Mouse (Mus musculus): ENCODE results near the gene Alpl. TPM values are rescaled to one million over a fixed set of nuclear protein-coding genes. Genes with fewer than 3 reads are reported as not detected.

Alpl gene
- polyA plus RNA-seq, 1 experiment, result 8.2 TPM

- H3K36me3 ChIP-seq (ENCODE audit: control insufficient read depth, insufficient read depth, low read length), result no peaks in the 10 kb centered on the region
- TF ChIP-seq POLR2A (IDR thresholded peaks at IDR 0.05; ENCODE audit: control insufficient read depth, low read depth, low read length) (no peak), CTCF (IDR thresholded peaks at IDR 0.05; ENCODE audit: control insufficient read depth, insufficient read depth, insufficient replicate concordance, low read depth, low read length) (no peak)
- no peak overlapping the region for H3K4me3 ChIP-seq (ENCODE audit: control insufficient read depth, low read depth, low read length)
- H3K4me1 ChIP-seq (ENCODE audit: control insufficient read depth, insufficient read depth, low read length), result peaks cover 7% of the 10 kb centered on the region
- H3K27me3 ChIP-seq (ENCODE audit: control insufficient read depth, insufficient read depth, low read length), result no peaks in the 10 kb centered on the region
- H3K27ac ChIP-seq (ENCODE audit: control insufficient read depth, insufficient read depth, low read depth, low read length), result no peak overlapping the region
Measured at GRCm38 (mm10) chr4:137800324-137800723, 4.1 kb upstream of the Alpl start.

GRCm38 (mm10) chr4:137797038-137797437 is 854 bp upstream of the Alpl start:
- H3K4me1 ChIP-seq (ENCODE audit: control insufficient read depth, insufficient read depth, low read length), result peaks cover 7% of the 10 kb centered on the region
- H3K4me3 ChIP-seq (ENCODE audit: control insufficient read depth, low read depth, low read length), result no peak overlapping the region
- H3K36me3 ChIP-seq (ENCODE audit: control insufficient read depth, insufficient read depth, low read length), result no peaks in the 10 kb centered on the region
- no peak overlapping the region for H3K27ac ChIP-seq (ENCODE audit: control insufficient read depth, insufficient read depth, low read depth, low read length)
- H3K27me3 ChIP-seq (ENCODE audit: control insufficient read depth, insufficient read depth, low read length), result no peaks in the 10 kb centered on the region
- TF ChIP-seq POLR2A (IDR thresholded peaks at IDR 0.05; ENCODE audit: control insufficient read depth, low read depth, low read length), result no peak
- no peak for TF ChIP-seq CTCF (IDR thresholded peaks at IDR 0.05; ENCODE audit: control insufficient read depth, insufficient read depth, insufficient replicate concordance, low read depth, low read length)

- H3K27me3 ChIP-seq (ENCODE audit: control insufficient read depth, insufficient read depth, low read length), result no peaks in the 10 kb centered on the region
- peaks cover 7% of the 10 kb centered on the region for H3K4me1 ChIP-seq (ENCODE audit: control insufficient read depth, insufficient read depth, low read length)
- no peak overlapping the region for H3K27ac ChIP-seq (ENCODE audit: control insufficient read depth, insufficient read depth, low read depth, low read length)
Measured at GRCm38 (mm10) chr4:137794178-137794900, 1.8 kb downstream of the Alpl start.

GRCm38 (mm10) chr4:137793611-137794010 is 2.6 kb downstream of the Alpl start:
- no peak overlapping the region for H3K27ac ChIP-seq (ENCODE audit: control insufficient read depth, insufficient read depth, low read depth, low read length)
- peaks cover 7% of the 10 kb centered on the region for H3K4me1 ChIP-seq (ENCODE audit: control insufficient read depth, insufficient read depth, low read length)
- TF ChIP-seq CTCF (IDR thresholded peaks at IDR 0.05; ENCODE audit: control insufficient read depth, insufficient read depth, insufficient replicate concordance, low read depth, low read length) (no peak), POLR2A (IDR thresholded peaks at IDR 0.05; ENCODE audit: control insufficient read depth, low read depth, low read length) (no peak)
- no peak overlapping the region for H3K4me3 ChIP-seq (ENCODE audit: control insufficient read depth, low read depth, low read length)
- H3K36me3 ChIP-seq (ENCODE audit: control insufficient read depth, insufficient read depth, low read length), result no peaks in the 10 kb centered on the region
- H3K27me3 ChIP-seq (ENCODE audit: control insufficient read depth, insufficient read depth, low read length), result no peaks in the 10 kb centered on the region

More at GRCm38 (mm10) chr4:137794178-137794900, 1.8 kb downstream of the Alpl start:
- Histone ChIP-seq H3K4me3 (ENCODE audit: control insufficient read depth, low read depth, low read length) (no peak overlapping the region), H3K36me3 (ENCODE audit: control insufficient read depth, insufficient read depth, low read length) (no peaks in the 10 kb centered on the region)
- TF ChIP-seq CTCF (IDR thresholded peaks at IDR 0.05; ENCODE audit: control insufficient read depth, insufficient read depth, insufficient replicate concordance, low read depth, low read length), result no peak
- no peak for TF ChIP-seq POLR2A (IDR thresholded peaks at IDR 0.05; ENCODE audit: control insufficient read depth, low read depth, low read length)

- H3K4me1 ChIP-seq (ENCODE audit: control insufficient read depth, insufficient read depth, low read length), result peaks cover 7% of the 10 kb centered on the region
- H3K27ac ChIP-seq (ENCODE audit: control insufficient read depth, insufficient read depth, low read depth, low read length), result no peak overlapping the region
- H3K4me3 ChIP-seq (ENCODE audit: control insufficient read depth, low read depth, low read length), result no peak overlapping the region
- H3K36me3 ChIP-seq (ENCODE audit: control insufficient read depth, insufficient read depth, low read length), result no peaks in the 10 kb centered on the region
- H3K27me3 ChIP-seq (ENCODE audit: control insufficient read depth, insufficient read depth, low read length), result no peaks in the 10 kb centered on the region
- TF ChIP-seq CTCF (IDR thresholded peaks at IDR 0.05; ENCODE audit: control insufficient read depth, insufficient read depth, insufficient replicate concordance, low read depth, low read length) (no peak), POLR2A (IDR thresholded peaks at IDR 0.05; ENCODE audit: control insufficient read depth, low read depth, low read length) (no peak)
Measured at GRCm38 (mm10) chr4:137791440-137791839, 4.7 kb downstream of the Alpl start.

GRCm38 (mm10) chr4:137790981-137791380 is 5.2 kb downstream of the Alpl start:
- TF ChIP-seq POLR2A (IDR thresholded peaks at IDR 0.05; ENCODE audit: control insufficient read depth, low read depth, low read length) (no peak), CTCF (IDR thresholded peaks at IDR 0.05; ENCODE audit: control insufficient read depth, insufficient read depth, insufficient replicate concordance, low read depth, low read length) (no peak)
- peaks cover 5% of the 10 kb centered on the region for H3K4me1 ChIP-seq (ENCODE audit: control insufficient read depth, insufficient read depth, low read length)
- H3K27ac ChIP-seq (ENCODE audit: control insufficient read depth, insufficient read depth, low read depth, low read length), result no peak overlapping the region

GRCm38 (mm10) chr4:137788511-137789049 is 7.6 kb downstream of the Alpl start:
- Histone ChIP-seq H3K36me3 (ENCODE audit: control insufficient read depth, insufficient read depth, low read length) (no peaks in the 10 kb centered on the region), H3K4me3 (ENCODE audit: control insufficient read depth, low read depth, low read length) (no peak overlapping the region), H3K27me3 (ENCODE audit: control insufficient read depth, insufficient read depth, low read length) (no peaks in the 10 kb centered on the region), H3K4me1 (ENCODE audit: control insufficient read depth, insufficient read depth, low read length) (no peaks in the 10 kb centered on the region; the same call in 1 of the 2 replicates), H3K27ac (ENCODE audit: control insufficient read depth, insufficient read depth, low read depth, low read length) (no peak overlapping the region)
- TF ChIP-seq CTCF (IDR thresholded peaks at IDR 0.05; ENCODE audit: control insufficient read depth, insufficient read depth, insufficient replicate concordance, low read depth, low read length), result no peak
- no peak for TF ChIP-seq POLR2A (IDR thresholded peaks at IDR 0.05; ENCODE audit: control insufficient read depth, low read depth, low read length)

More at GRCm38 (mm10) chr4:137790981-137791380, 5.2 kb downstream of the Alpl start:
- Histone ChIP-seq H3K27me3 (ENCODE audit: control insufficient read depth, insufficient read depth, low read length) (no peaks in the 10 kb centered on the region), H3K36me3 (ENCODE audit: control insufficient read depth, insufficient read depth, low read length) (no peaks in the 10 kb centered on the region), H3K4me3 (ENCODE audit: control insufficient read depth, low read depth, low read length) (no peak overlapping the region)

Measured in testis, adult 2 months (tissue).